Mouse (Mus musculus): ENCODE results near the gene Flvcr1. TPM values are rescaled to one million over a fixed set of nuclear protein-coding genes. Genes with fewer than 3 reads are reported as not detected.
"Not testable (repeated sequence)": the region's sequence is repeated elsewhere in the genome, so short reads cannot be mapped to it uniquely, and the experiment has no call there.

Gene Flvcr1
- total RNA-seq, 2 experiments from 2014 or later = 13.0 to 16.2 TPM

- DNase-seq = no peak
- intact Hi-C loops (cut with DNase I) = no loop called here
- no peak for TF ChIP-seq CTCF (IDR thresholded peaks at IDR 0.05)
- Histone ChIP-seq H3K4me3 (no peak overlapping the region), H3K27ac (no peak overlapping the region)
Measured at GRCm38 (mm10) chr1:191035649-191036048, 9.7 kb upstream of the Flvcr1 start.

DNA sequence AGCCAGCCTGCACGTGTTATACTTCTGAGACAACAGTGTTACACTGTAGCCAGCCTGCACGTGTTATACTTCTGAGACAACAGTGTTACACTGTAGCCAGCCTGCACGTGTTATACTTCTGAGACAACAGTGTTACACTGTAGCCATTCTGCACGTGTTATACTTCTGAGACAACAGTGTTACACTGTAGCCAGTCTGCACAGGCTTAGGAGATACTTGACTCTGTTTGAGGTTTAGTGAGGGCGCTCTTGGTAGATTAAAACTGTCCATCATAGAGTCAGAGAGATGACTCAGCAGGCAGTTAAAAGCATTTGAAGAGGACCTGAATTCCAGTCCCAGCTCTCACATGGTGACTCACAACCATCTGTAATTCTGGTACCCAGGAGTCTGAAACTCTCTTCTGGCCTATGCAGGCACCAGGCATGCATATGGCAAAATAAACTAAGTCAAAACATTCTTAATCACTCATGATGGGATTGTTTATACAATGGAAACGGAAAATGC, 5.0 kb upstream of the Flvcr1 start:
- H3K27ac ChIP-seq, H3K4me3 ChIP-seq, DNase-seq: not testable (repeated sequence)
- intact Hi-C loops (cut with DNase I) = loop anchor here (1.0 kb wide), 1 partner anchor 11 kb away; no protein-coding TSS in a partner anchor

- no peak for DNase-seq
- TF ChIP-seq CTCF (IDR thresholded peaks at IDR 0.05) = no peak
- H3K4me3 ChIP-seq = no peak overlapping the region
- H3K27ac ChIP-seq = no peak overlapping the region
- intact Hi-C loops (cut with DNase I) = loop anchor here (1.0 kb wide), 1 partner anchor 12 kb away; no protein-coding TSS in a partner anchor
Measured at GRCm38 (mm10) chr1:191030182-191030581, 4.2 kb upstream of the Flvcr1 start.

DNA sequence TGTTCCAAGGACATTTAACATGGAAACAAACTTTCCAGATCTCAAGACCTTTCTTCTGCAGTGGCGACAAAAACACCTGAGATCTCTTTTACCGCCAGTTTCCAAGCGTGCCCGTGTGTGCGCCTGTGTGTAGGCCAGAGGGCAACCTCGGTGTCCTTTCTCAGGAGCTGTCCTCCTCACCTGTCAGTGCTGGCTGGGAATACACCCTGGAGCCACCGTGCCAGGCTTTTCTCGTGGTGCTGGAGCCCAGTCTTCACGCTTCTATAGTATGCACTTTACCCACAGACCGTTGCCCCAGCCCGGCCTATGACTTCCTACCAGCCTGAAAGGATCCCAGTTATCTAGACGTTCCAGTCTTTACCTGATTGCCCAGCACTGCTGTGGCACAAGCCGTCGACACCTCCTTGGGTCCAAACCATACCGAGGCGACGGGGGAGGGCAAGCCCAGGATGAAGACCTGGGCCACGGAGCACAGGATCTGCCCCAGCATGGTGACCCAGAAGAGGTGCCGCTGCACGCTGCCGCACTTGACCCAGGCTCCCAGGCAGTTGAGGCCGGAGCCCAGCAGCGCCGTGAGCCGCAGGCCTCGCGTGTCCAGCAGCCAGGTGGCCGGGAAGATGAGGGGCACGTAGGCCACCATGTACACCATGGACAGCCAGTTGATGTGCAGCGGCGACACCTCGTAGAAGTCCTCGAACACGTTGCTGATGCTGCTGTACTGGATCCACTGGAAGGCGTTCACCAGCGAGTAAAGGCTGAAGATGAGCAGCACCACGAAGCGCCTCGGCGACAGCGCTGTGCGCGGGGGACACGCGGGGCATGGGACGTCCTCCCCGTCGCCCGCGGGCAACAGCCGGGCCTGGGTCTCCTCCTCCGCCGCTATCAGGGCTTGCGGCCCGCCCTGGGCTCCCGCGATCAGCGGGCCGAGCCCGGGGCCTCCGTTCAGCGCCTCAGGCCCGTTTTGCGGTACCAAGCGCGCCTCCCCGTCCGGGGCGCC, 644 bp downstream of the Flvcr1 start:
- TF ChIP-seq CTCF (IDR thresholded peaks at IDR 0.05) = no peak
- Histone ChIP-seq H3K4me3 (peak overlapping the region; percentile 94), H3K27ac (peak overlapping the region; percentile 95)
- intact Hi-C loops (cut with DNase I) = loop anchor here (1.0 to 2.0 kb wide), 2 partner anchors 21 to 37 kb away; partner anchors contain the start of genes Nsl1 and Tatdn3
- peak; percentile 67 for DNase-seq

DNA sequence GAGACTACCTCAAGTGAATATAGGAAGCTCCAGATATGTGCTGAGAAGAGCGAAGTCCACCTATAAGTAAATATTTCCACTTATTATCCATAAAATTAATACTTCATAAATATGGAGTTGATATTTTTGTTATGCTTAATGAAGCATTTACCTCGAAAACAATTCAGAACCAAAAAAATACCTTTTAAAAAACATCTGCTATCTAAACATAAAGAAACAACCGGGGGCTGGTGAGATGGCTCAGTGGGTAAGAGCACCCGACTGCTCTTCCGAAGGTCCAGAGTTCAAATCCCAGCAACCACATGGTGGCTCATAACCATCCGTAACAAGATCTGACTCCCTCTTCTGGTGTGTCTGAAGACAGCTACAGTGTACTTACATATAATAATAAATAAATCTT, 2.2 kb downstream of the Flvcr1 start:
- DNase-seq; H3K27ac ChIP-seq; intact Hi-C loops (cut with DNase I): not testable (repeated sequence)
- peak overlapping the region; percentile 94 for H3K4me3 ChIP-seq

DNA sequence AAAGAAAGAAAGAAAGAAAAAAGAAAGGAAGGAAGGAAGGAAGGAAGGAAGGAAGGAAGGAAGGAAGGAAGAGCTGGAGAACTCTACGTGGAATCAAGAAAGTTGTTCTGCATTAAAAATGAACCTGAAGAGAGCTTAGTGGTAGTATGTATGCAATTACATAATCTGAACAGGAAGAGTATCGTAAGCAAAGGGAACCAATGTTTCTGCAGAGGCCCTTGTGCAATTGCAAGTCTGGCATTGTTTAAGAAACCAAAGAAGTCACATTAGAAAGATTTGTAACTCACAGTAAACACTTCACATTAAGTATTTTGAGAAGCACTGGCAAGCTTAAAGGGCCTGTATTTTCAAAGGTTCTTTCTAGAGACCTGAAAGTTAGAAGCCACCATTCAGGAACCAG, 2.8 kb downstream of the Flvcr1 start:
- H3K4me3 ChIP-seq = peak overlapping the region; percentile 94
- H3K27ac ChIP-seq = no peak overlapping the region
- intact Hi-C loops (cut with DNase I) = no loop called here
- TF ChIP-seq CTCF (IDR thresholded peaks at IDR 0.05) = no peak
- DNase-seq = no peak

GRCm38 (mm10) chr1:191021016-191021415, 4.9 kb downstream of the Flvcr1 start:
- DNase-seq = no peak

DNA sequence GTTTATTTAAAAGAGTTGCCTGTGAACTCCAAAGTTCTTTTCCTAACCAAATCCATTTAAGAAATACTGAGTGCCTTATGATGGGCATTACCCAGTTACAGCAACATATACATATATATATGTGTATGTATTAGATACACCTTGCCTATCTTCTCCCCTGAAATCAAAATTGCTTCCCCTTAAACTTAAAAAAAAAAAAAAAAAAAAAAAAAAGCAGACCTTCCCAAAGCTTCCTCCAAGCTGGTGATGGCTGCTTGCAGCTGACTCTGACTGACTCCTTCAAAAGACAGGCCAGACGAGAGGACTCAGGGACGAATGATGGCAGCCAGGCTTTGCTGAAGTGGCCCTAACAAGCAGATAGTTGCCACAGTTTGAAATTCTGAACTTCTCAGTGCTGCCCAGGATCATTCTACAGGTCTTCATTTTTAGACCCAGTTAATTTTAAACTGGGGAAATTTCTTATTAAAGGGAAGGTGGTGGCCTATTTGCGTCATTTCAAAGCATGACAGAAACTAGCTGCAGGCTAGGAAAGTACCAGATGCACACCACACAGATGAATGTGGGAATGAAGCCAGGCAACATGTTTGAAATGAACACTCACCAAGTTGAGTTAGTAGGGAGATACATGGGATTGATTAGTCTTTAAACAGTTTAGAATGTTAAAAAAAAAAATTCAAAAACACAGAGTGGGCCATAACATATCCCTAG, 5.6 kb downstream of the Flvcr1 start:
- Histone ChIP-seq H3K27ac (peak overlapping the region; percentile 13; the same call in 1 of the 2 replicates), H3K4me3 (peak overlapping the region; percentile 42; the same call in 1 of the 2 replicates)
- no peak for TF ChIP-seq CTCF (IDR thresholded peaks at IDR 0.05)
- intact Hi-C loops (cut with DNase I) = no loop called here
- DNase-seq = no peak

More at GRCm38 (mm10) chr1:191021016-191021415, 4.9 kb downstream of the Flvcr1 start:
- intact Hi-C loops (cut with DNase I) = no loop called here
- Histone ChIP-seq H3K4me3 (peak overlapping the region; percentile 42), H3K27ac (peak overlapping the region; percentile 13; the same call in 1 of the 2 replicates)
- TF ChIP-seq CTCF (IDR thresholded peaks at IDR 0.05) = no peak

- no peak for DNase-seq
- no peak overlapping the region for H3K27ac ChIP-seq
- no peak overlapping the region for H3K4me3 ChIP-seq
- intact Hi-C loops (cut with DNase I) = no loop called here
- no peak for TF ChIP-seq CTCF (IDR thresholded peaks at IDR 0.05)
Measured at GRCm38 (mm10) chr1:191019803-191020202, 6.2 kb downstream of the Flvcr1 start.

GRCm38 (mm10) chr1:191014271-191014670, 11.7 kb downstream of the Flvcr1 start:
- H3K27ac ChIP-seq = no peak overlapping the region
- no peak overlapping the region for H3K4me3 ChIP-seq
- DNase-seq = no peak
- no peak for TF ChIP-seq CTCF (IDR thresholded peaks at IDR 0.05)
- intact Hi-C loops (cut with DNase I) = no loop called here

DNA sequence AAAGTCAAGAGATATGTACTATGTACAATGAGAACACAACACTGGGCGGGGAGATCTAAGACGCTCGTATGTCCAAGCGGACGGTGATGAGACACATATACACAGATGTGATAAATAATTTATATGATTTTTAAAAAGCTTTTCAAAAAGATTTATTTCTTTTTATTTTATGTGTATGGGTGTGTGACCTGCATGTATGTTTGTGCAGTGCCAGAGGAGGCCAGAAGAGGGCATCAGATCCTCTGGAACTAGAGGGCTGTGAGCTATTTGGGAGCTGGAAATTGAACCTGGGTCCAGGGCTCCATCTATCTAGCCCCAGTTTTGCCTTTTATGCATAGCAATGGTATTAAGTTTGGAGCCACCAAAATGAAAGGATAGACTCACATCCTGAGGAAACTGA, 17.3 kb downstream of the Flvcr1 start:
- intact Hi-C loops (cut with DNase I) = loop anchor here (5.0 kb wide), 1 partner anchor 49 kb away; no protein-coding TSS in a partner anchor
- no peak overlapping the region for H3K27ac ChIP-seq
- H3K4me3 ChIP-seq = no peak overlapping the region
- DNase-seq = no peak
- TF ChIP-seq CTCF (IDR thresholded peaks at IDR 0.05) = peak; percentile 64

GRCm38 (mm10) chr1:191002201-191002600, 23.8 kb downstream of the Flvcr1 start:
- peak; percentile 53 for TF ChIP-seq CTCF (IDR thresholded peaks at IDR 0.05)
- Histone ChIP-seq H3K4me3 (no peak overlapping the region), H3K27ac (no peak overlapping the region)
- intact Hi-C loops (cut with DNase I) = no loop called here
- no peak for DNase-seq
